ENCODE assay signal across 28 mouse cellular contexts in genomic region chr1:172615412-172615811, GRCm38 (mm10). TPM values are rescaled to one million over a fixed set of nuclear protein-coding genes. Genes with fewer than 3 reads are reported as not detected.
DNase-seq lines count a peak whose midpoint lies in the region; ATAC-seq and TF ChIP-seq lines count a peak whose summit lies in the region.
"Had no signal": no experiment of that assay in that cellular context is flagged by ENCODE, and none has a peak within 500 bp of the region (broad histone marks: within the 10 kb centered on the region; RNA-seq: fewer than 3 reads in every experiment).

No protein-coding gene starts in this region.

- no peak overlapping the region for H3K4me2 ChIP-seq in forebrain, embryonic 11.5 days (ENCODE audit: low read depth, low read length, severe bottlenecking)
- no peak overlapping the region for H3K4me2 ChIP-seq in forebrain, embryonic 13.5 days
- H3K4me2 ChIP-seq in neural tube, embryonic 13.5 days, result no peak overlapping the region
- 0 out of 2 replicates have a peak overlapping the region, but pooled peaks have one; percentile 77 for H3K4me2 ChIP-seq in neural tube, embryonic 15.5 days
- H3K4me2 ChIP-seq: embryonic facial prominence, embryonic 15.5 days had no signal

- no peak overlapping the region for H3K9ac ChIP-seq in forebrain, embryonic 11.5 days (ENCODE audit: low read length)
- no peak overlapping the region for H3K9ac ChIP-seq in forebrain, embryonic 13.5 days
- no peak overlapping the region for H3K9ac ChIP-seq in neural tube, embryonic 13.5 days
- H3K9ac ChIP-seq in neural tube, embryonic 15.5 days (replicated peaks), result no peak overlapping the region
- H3K9ac ChIP-seq: embryonic facial prominence, embryonic 13.5 days; embryonic facial prominence, embryonic 15.5 days had no signal

- TF ChIP-seq CTCF in layer of hippocampus, adult 2 months (conservative IDR thresholded peaks at IDR 0.05), result no peak

- no peak for ATAC-seq in forebrain, embryonic 11.5 days (replicated peaks; ENCODE audit: low FRiP score)
- ATAC-seq in forebrain, embryonic 13.5 days, result no peak
- ATAC-seq in neural tube, embryonic 13.5 days (ENCODE audit: low read depth), result no peak
- ATAC-seq in granulocyte monocyte progenitor cell, adult 5-6 weeks (replicated peaks; ENCODE audit: poor library complexity, severe bottlenecking), result peak; percentile 56
- ATAC-seq in neural tube, embryonic 15.5 days (ENCODE audit: low FRiP score), result no peak
- ATAC-seq: forebrain, embryonic 14.5 days; forebrain, embryonic 16.5 days had no signal

- H3K36me3 ChIP-seq in forebrain, embryonic 11.5 days (ENCODE audit: control insufficient read depth, insufficient read depth, low read length), result no peaks in the 10 kb centered on the region
- H3K36me3 ChIP-seq in forebrain, embryonic 13.5 days (ENCODE audit: poor library complexity, severe bottlenecking), result no peaks in the 10 kb centered on the region
- H3K36me3 ChIP-seq in neural tube, embryonic 13.5 days, result no peaks in the 10 kb centered on the region
- no peaks in the 10 kb centered on the region for H3K36me3 ChIP-seq in neural tube, embryonic 15.5 days
- H3K36me3 ChIP-seq: embryonic facial prominence, embryonic 13.5 days; embryonic facial prominence, embryonic 15.5 days; forebrain, embryonic 10.5 days had no signal

- H3K4me1 ChIP-seq in forebrain, embryonic 11.5 days (replicated peaks; ENCODE audit: control insufficient read depth, insufficient read depth, low read length), result no peaks in the 10 kb centered on the region; the same call in 1 of the 2 replicates
- peaks cover 15% of the 10 kb centered on the region for H3K4me1 ChIP-seq in forebrain, embryonic 13.5 days
- H3K4me1 ChIP-seq in neural tube, embryonic 13.5 days (replicated peaks), result peaks cover 38% of the 10 kb centered on the region
- peaks cover 25% of the 10 kb centered on the region for H3K4me1 ChIP-seq in neural tube, embryonic 15.5 days

- WGBS in forebrain, embryonic 11.5 days, result 82% methylated on average over 4 of the region's 4 CpGs
- WGBS in forebrain, embryonic 13.5 days, result 86% methylated on average over 4 of the region's 4 CpGs
- WGBS in neural tube, embryonic 13.5 days, result 68% methylated on average over 4 of the region's 4 CpGs
- WGBS in neural tube, embryonic 15.5 days, result 68% methylated on average over 4 of the region's 4 CpGs

- no peak overlapping the region for H3K4me3 ChIP-seq in forebrain, embryonic 11.5 days (ENCODE audit: low read depth, low read length)
- no peak overlapping the region for H3K4me3 ChIP-seq in forebrain, embryonic 13.5 days
- no peak overlapping the region for H3K4me3 ChIP-seq in neural tube, embryonic 13.5 days
- H3K4me3 ChIP-seq in neural tube, embryonic 15.5 days (replicated peaks), result no peak overlapping the region
- no peak overlapping the region for H3K4me3 ChIP-seq in layer of hippocampus, adult 2 months
- H3K4me3 ChIP-seq: embryonic facial prominence, embryonic 13.5 days; embryonic facial prominence, embryonic 15.5 days; erythroblast, embryonic 14.5 days; forebrain, embryonic 10.5 days had no signal

- H3K9me3 ChIP-seq in forebrain, embryonic 11.5 days (ENCODE audit: control insufficient read depth, low read length), result no peaks in the 10 kb centered on the region
- no peaks in the 10 kb centered on the region for H3K9me3 ChIP-seq in forebrain, embryonic 13.5 days (replicated peaks)
- no peaks in the 10 kb centered on the region for H3K9me3 ChIP-seq in neural tube, embryonic 13.5 days
- H3K9me3 ChIP-seq in neural tube, embryonic 15.5 days (replicated peaks), result no peaks in the 10 kb centered on the region
- H3K9me3 ChIP-seq: embryonic facial prominence, embryonic 13.5 days; embryonic facial prominence, embryonic 15.5 days; forebrain, embryonic 10.5 days had no signal

- no peak overlapping the region for H3K27ac ChIP-seq in forebrain, embryonic 11.5 days (ENCODE audit: low read depth, low read length)
- H3K27ac ChIP-seq in forebrain, embryonic 13.5 days, result no peak overlapping the region
- H3K27ac ChIP-seq in neural tube, embryonic 13.5 days (replicated peaks), result peak overlapping the region; percentile 81; the same call in 1 of the 2 replicates
- H3K27ac ChIP-seq in neural tube, embryonic 15.5 days (replicated peaks), result no peak overlapping the region
- H3K27ac ChIP-seq in layer of hippocampus, adult 2 months, result no peak overlapping the region
- H3K27ac ChIP-seq: embryonic facial prominence, embryonic 13.5 days; embryonic facial prominence, embryonic 15.5 days; forebrain, embryonic 10.5 days had no signal

- H3K27me3 ChIP-seq in forebrain, embryonic 11.5 days (ENCODE audit: control insufficient read depth, insufficient read depth, low read length), result no peaks in the 10 kb centered on the region
- H3K27me3 ChIP-seq in forebrain, embryonic 13.5 days, result no peaks in the 10 kb centered on the region
- H3K27me3 ChIP-seq in neural tube, embryonic 13.5 days, result no peaks in the 10 kb centered on the region
- H3K27me3 ChIP-seq in neural tube, embryonic 15.5 days (replicated peaks), result no peaks in the 10 kb centered on the region
- H3K27me3 ChIP-seq: embryonic facial prominence, embryonic 15.5 days had no signal

- peak; percentile 30 for DNase-seq in forebrain, embryonic 11.5 days (ENCODE audit: low spot score)
- DNase-seq in neural tube, embryonic 10.5 days (ENCODE audit: extremely low spot score, low spot score), result no peak
- no peak for DNase-seq in layer of hippocampus, adult 2 months (ENCODE audit: low spot score in 2 of 2)
- DNase-seq in cerebellum, adult 11 months, result no peak
- DNase-seq: adrenal gland, adult 2 months; adrenal gland, postnatal 10 days; adrenal gland, postnatal 25 days; cerebellum, adult 11-12 months; cerebellum, adult 2 months; cerebellum, adult 9-10 months; cerebellum, postnatal 10 days; cerebellum, postnatal 25 days; embryo, embryonic 11 days had no signal

RNA-seq across cellular contexts. Expression of gene Fcrl6, which starts 13.1 kb away (rescaled TPM):
- polyA plus RNA-seq in forebrain, embryonic 11.5 days (2014; fragmentation: Nextera tagmentation; extraction: Ambion mirVana), result 0.19 TPM in 1 of 2 replicates, not detected in the other
- not detected in 2 replicates for polyA plus RNA-seq in forebrain, embryonic 13.5 days (2015; fragmentation: Nextera tagmentation; extraction: Ambion mirVana)
- polyA plus RNA-seq in neural tube, embryonic 13.5 days (2015; fragmentation: Nextera tagmentation; extraction: Ambion mirVana), result 0.15 and 0.52 TPM in 2 replicates
- total RNA-seq in granulocyte monocyte progenitor cell, adult 5-6 weeks (2014; fragmentation: Nextera tagmentation), result not detected in 2 replicates
- not detected in 2 replicates for total RNA-seq in granulocyte monocyte progenitor cell, adult 5-6 weeks (2017)
- polyA plus RNA-seq in neural tube, embryonic 15.5 days (2015; fragmentation: Nextera tagmentation; extraction: Ambion mirVana), result 0.22 and 0.27 TPM in 2 replicates
- total RNA-seq in layer of hippocampus, adult 2 months (2021), result not detected
- total RNA-seq: adrenal gland, adult 2 months; adrenal gland, postnatal 10 days; adrenal gland, postnatal 25 days; adrenal gland, postnatal 4 days; ES-E14; MEL had no signal
- polyA plus RNA-seq: adrenal gland, adult 2 months; C2C12; erythroblast, embryonic 14.5 days; forebrain, embryonic 14.5 days; forebrain, embryonic 16.5 days had no signal

RNA-seq across cellular contexts. Expression of gene Dusp23, which starts 17.4 kb away (rescaled TPM):
- polyA plus RNA-seq in forebrain, embryonic 11.5 days (2014; fragmentation: Nextera tagmentation; extraction: Ambion mirVana), result 7.7 and 8.4 TPM in 2 replicates
- polyA plus RNA-seq in forebrain, embryonic 13.5 days (2015; fragmentation: Nextera tagmentation; extraction: Ambion mirVana), result 4.8 and 6.1 TPM in 2 replicates
- 14.8 and 20.1 TPM in 2 replicates for polyA plus RNA-seq in neural tube, embryonic 13.5 days (2015; fragmentation: Nextera tagmentation; extraction: Ambion mirVana)
- total RNA-seq in granulocyte monocyte progenitor cell, adult 5-6 weeks (2014; fragmentation: Nextera tagmentation), result 18.2 and 22.6 TPM in 2 replicates
- total RNA-seq in granulocyte monocyte progenitor cell, adult 5-6 weeks (2017), result 2.6 and 2.9 TPM in 2 replicates
- 15.3 and 15.5 TPM in 2 replicates for polyA plus RNA-seq in neural tube, embryonic 15.5 days (2015; fragmentation: Nextera tagmentation; extraction: Ambion mirVana)
- 1 to 10 TPM; 6.6 to 7.5 TPM for total RNA-seq in layer of hippocampus, adult 2 months (2021)
- polyA plus RNA-seq: erythroblast, embryonic 14.5 days had no signal

RNA-seq across cellular contexts. Expression of gene Slamf8, which starts 25.0 kb away (rescaled TPM):
- not detected in 2 replicates for polyA plus RNA-seq in forebrain, embryonic 11.5 days (2014; fragmentation: Nextera tagmentation; extraction: Ambion mirVana)
- not detected in 2 replicates for polyA plus RNA-seq in forebrain, embryonic 13.5 days (2015; fragmentation: Nextera tagmentation; extraction: Ambion mirVana)
- polyA plus RNA-seq in neural tube, embryonic 13.5 days (2015; fragmentation: Nextera tagmentation; extraction: Ambion mirVana), result not detected in 2 replicates
- total RNA-seq in granulocyte monocyte progenitor cell, adult 5-6 weeks (2014; fragmentation: Nextera tagmentation), result 1.4 TPM in 1 of 2 replicates, not detected in the other
- not detected in 2 replicates for total RNA-seq in granulocyte monocyte progenitor cell, adult 5-6 weeks (2017)
- polyA plus RNA-seq in neural tube, embryonic 15.5 days (2015; fragmentation: Nextera tagmentation; extraction: Ambion mirVana), result 0.33 TPM in 1 of 2 replicates, not detected in the other
- not detected for total RNA-seq in layer of hippocampus, adult 2 months (2021)
- total RNA-seq: ES-E14, MEL had no signal
- polyA plus RNA-seq: C2C12; embryonic facial prominence, embryonic 11.5 days; embryonic facial prominence, embryonic 15.5 days; erythroblast, embryonic 14.5 days; forebrain, embryonic 10.5 days; forebrain, embryonic 14.5 days; forebrain, embryonic 16.5 days had no signal

RNA-seq across cellular contexts. Expression of gene Vsig8, which starts 59.7 kb away (rescaled TPM):
- 0.17 TPM in 1 of 2 replicates, not detected in the other for polyA plus RNA-seq in forebrain, embryonic 11.5 days (2014; fragmentation: Nextera tagmentation; extraction: Ambion mirVana)
- polyA plus RNA-seq in forebrain, embryonic 13.5 days (2015; fragmentation: Nextera tagmentation; extraction: Ambion mirVana), result 0.11 and 0.14 TPM in 2 replicates
- polyA plus RNA-seq in neural tube, embryonic 13.5 days (2015; fragmentation: Nextera tagmentation; extraction: Ambion mirVana), result 0.82 and 0.85 TPM in 2 replicates
- total RNA-seq in granulocyte monocyte progenitor cell, adult 5-6 weeks (2014; fragmentation: Nextera tagmentation), result not detected in 2 replicates
- not detected in 2 replicates for total RNA-seq in granulocyte monocyte progenitor cell, adult 5-6 weeks (2017)
- polyA plus RNA-seq in neural tube, embryonic 15.5 days (2015; fragmentation: Nextera tagmentation; extraction: Ambion mirVana), result 1.4 and 1.9 TPM in 2 replicates
- under 1 TPM; 0.41 to 0.61 TPM for total RNA-seq in layer of hippocampus, adult 2 months (2021)
- total RNA-seq: MEL had no signal
- polyA plus RNA-seq: C2C12; embryonic facial prominence, embryonic 11.5 days; erythroblast, embryonic 14.5 days; forebrain, embryonic 10.5 days had no signal
